Mouse (Mus musculus) testis, adult 2 months (tissue): ENCODE results near the gene Sema6d. TPM values are rescaled to one million over a fixed set of nuclear protein-coding genes. Genes with fewer than 3 reads are reported as not detected.

Source experiments
- H3K27ac ChIP-seq: fragments of 200-500 bp; 2 replicates; pipeline ENCODE4 v1.5.1; 2012; ENCODE audit warnings: low read depth, low read length; ENCODE audit not compliant: control insufficient read depth, insufficient read depth
- H3K27me3 ChIP-seq: fragments of 200-500 bp; 2 replicates; pipeline ENCODE4 v1.6.1; 2012; ENCODE audit warnings: mild to moderate bottlenecking, low read length, moderate library complexity; ENCODE audit not compliant: control insufficient read depth, insufficient read depth
- H3K36me3 ChIP-seq: fragments of 200-500 bp; 2 replicates; pipeline ENCODE4 v1.6.1; 2012; ENCODE audit warnings: mild to moderate bottlenecking, low read length; ENCODE audit not compliant: control insufficient read depth, insufficient read depth
- H3K4me1 ChIP-seq: fragments of 200-500 bp; 2 replicates; pipeline ENCODE4 v1.6.1; 2012; ENCODE audit warnings: low read length; ENCODE audit not compliant: control insufficient read depth, insufficient read depth
- H3K4me3 ChIP-seq: fragments of 200-500 bp; 2 replicates; pipeline ENCODE4 v1.5.1; 2012; ENCODE audit warnings: low read depth, mild to moderate bottlenecking, low read length, moderate library complexity, mixed read lengths; ENCODE audit not compliant: control insufficient read depth
- CTCF ChIP-seq: fragments of 200-500 bp; IDR thresholded peaks from 2 replicates; pipeline ENCODE4 v1.5.1; 2012; ENCODE audit warnings: low read depth, mild to moderate bottlenecking, inconsistent platforms, low read length, moderate library complexity; ENCODE audit not compliant: control insufficient read depth, insufficient read depth, insufficient replicate concordance
- POLR2A ChIP-seq: fragments of 200-500 bp; IDR thresholded peaks from 2 replicates; pipeline ENCODE4 v1.6.1; 2012; ENCODE audit warnings: low read depth, mild to moderate bottlenecking, inconsistent platforms, low read length, moderate library complexity; ENCODE audit not compliant: control insufficient read depth
- polyA plus RNA-seq: library from polyadenylated mRNA; depleted of rRNA; stranded (reverse); fragments of >200 nt; gene quantifications from 2 replicates; pipeline ENCODE4 v1.2.3, GENCODE M21; 2012

The Sema6d gene
- polyA plus RNA-seq, 1 experiment: 1.0 TPM

DNA sequence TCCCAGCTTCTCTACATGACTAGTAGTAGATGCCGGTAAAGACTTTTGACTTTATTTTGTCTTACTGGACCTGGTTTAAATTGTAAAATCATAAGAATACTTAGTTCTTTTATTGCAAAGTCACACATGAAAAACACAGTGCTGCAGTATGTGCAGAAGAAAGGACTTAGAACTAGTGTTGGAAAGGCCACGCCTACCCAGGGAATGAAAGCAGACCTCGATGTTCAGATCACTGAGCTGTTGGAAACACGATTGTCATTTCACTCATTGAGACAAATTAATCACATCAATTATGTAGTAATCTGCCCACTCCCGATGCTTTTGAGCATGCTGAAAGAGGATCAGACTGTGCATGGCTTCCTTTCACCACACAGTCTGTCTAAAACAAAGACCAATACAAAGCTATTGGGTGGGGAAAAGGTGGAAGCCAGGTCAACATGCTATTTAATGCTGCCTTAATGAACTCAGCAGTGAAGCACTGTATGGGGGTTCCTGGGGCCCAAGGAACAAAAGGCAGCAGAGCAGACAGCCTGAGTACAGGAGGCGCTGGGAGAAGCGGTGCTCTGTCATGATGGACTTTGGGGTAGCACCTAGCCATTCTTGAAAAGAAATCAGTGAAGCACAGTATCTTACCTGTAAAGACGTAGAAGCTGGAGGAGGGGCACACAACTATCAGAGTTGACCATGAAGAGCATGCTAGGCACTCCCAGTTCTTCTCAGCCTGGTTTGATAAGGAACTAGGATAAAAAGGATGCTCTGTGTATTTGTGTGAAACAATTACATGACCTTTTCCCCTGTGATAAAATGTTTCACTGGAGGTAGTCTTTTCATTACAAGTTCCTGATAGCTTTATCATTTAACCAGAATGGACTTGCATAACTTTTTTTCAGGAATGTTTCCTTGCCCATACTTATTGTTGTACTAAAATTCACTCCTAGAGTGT is 375.5 kb downstream of the Sema6d start:
- no peaks in the 10 kb centered on the region for H3K4me1 ChIP-seq
- H3K36me3 ChIP-seq: no peaks in the 10 kb centered on the region
- H3K4me3 ChIP-seq: no peak overlapping the region
- no peak overlapping the region for H3K27ac ChIP-seq
- no peak for TF ChIP-seq POLR2A
- TF ChIP-seq CTCF: no peak
- no peaks in the 10 kb centered on the region for H3K27me3 ChIP-seq

DNA sequence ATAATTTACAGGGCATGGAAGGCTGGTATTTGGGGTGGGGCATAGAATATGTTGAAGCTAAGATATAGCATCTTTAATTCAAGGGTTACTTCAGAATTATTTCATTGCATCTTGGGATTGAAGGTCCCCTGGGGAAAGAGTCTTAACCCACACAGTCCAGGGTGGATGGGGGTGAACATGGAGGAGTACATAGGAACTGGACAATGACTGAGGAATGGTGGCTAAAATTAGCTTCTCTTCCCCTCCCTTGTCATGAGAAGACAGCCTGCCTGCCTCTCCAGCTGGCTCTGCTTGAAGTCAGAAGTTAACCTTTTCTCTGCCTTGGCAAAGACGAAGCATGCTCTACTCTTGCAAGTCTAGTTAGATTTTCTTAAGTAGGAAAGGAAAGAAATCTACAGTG is 377.7 kb downstream of the Sema6d start:
- Histone ChIP-seq H3K4me1 (no peaks in the 10 kb centered on the region), H3K36me3 (no peaks in the 10 kb centered on the region), H3K27me3 (no peaks in the 10 kb centered on the region), H3K27ac (no peak overlapping the region), H3K4me3 (no peak overlapping the region)
- TF ChIP-seq POLR2A (no peak), CTCF (no peak)

DNA sequence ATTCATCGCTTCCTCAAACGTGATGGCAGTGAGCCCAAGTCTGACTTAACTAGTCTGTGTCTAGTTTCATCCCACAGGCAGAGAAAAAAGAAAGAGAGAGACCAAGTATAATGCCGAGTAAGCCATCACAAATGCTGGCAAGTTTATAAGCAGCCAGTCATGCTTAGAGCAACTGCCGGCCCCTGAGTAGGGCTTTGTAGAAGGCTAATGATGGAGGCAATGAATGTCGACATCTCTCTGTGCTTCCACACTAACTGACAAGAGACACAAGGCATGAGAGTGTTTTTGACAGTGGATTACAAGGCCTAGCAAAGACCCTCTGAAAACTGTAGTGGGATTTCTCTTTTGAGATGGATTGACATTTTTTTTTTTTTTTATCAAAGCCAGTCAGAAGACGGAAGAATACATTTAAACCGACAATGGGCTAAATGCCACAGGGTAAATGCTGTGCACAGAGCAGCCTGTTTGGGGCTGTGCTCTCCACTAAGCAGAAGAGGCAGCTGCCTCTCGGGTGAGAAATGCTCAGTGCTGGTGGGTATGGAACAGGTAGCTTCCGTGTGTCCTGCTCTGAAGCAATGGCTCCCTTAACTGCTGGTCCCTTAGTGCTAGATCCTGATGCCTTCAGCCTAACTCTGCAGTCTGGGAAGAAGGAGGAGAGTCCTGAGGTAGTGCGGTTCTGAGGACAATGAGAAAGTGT is 380.7 kb downstream of the Sema6d start:
- Histone ChIP-seq H3K27ac (no peak overlapping the region), H3K27me3 (no peaks in the 10 kb centered on the region), H3K4me3 (no peak overlapping the region), H3K4me1 (no peaks in the 10 kb centered on the region), H3K36me3 (no peaks in the 10 kb centered on the region)
- no peak for TF ChIP-seq POLR2A
- TF ChIP-seq CTCF: no peak

DNA sequence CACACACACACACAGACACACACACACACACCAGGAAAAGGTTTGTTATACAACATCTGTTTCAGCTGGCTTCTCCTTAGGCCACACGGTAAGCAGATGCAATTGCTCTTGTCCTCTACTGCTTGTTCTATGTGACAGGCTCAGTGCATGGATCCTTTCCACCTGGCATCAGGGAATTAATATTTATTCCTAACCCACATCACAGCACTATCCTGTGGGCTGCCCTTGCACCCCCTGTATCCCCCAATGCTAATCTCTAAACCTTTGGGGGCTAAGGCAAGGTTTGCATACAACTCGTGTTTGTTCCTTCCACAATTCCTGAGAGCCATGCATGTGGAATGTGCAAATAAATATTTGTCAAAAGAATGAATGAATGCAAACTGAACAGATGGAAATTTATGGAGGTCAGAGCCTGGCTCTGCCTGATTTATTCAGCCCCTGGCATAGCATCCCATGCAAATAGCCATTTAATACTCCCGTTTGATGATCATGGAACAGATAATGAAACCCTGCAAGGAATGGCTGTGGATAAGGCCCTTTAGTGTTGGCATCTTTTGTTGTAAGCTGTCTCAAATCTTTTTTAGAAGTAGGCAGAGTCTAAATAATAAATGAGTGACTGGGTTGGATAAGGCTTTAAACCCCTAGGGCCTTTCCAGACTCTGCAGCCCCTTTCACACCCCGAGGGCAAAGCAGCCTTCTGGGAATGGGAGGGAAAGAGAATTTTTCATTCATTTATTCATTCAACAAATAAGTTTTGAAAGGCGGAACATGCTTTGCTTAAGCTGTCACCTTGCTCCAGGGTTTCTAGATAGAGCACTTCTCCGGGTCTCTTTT is 383.1 kb downstream of the Sema6d start:
- no peak for TF ChIP-seq CTCF
- TF ChIP-seq POLR2A: no peak

DNA sequence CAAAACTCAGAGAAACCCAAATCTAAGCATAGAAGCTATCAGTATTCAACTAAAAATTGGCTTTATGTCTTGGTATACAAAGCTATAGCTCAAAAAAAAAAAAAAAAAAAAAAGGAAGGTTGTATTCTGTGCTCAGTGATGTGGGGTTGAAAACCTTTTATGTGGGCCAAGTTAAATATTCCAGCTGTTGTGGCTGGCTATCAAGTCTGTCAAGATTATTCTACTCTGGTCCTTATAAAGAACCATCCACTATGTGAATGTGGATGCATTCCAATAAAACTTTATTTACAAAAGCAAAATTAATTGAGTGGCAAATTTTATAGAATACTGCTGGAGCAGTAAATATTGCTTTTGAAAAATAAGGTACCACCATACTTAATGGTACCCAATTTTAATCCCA is 388.1 kb downstream of the Sema6d start:
- Histone ChIP-seq H3K27me3 (no peaks in the 10 kb centered on the region), H3K4me1 (no peaks in the 10 kb centered on the region), H3K36me3 (no peaks in the 10 kb centered on the region), H3K27ac (no peak overlapping the region), H3K4me3 (no peak overlapping the region)
- TF ChIP-seq POLR2A (no peak), CTCF (no peak)

More for the DNA sequence above, 383.1 kb downstream of the Sema6d start:
- H3K27me3 ChIP-seq: no peaks in the 10 kb centered on the region
- no peaks in the 10 kb centered on the region for H3K4me1 ChIP-seq
- H3K36me3 ChIP-seq: no peaks in the 10 kb centered on the region
- no peak overlapping the region for H3K4me3 ChIP-seq
- H3K27ac ChIP-seq: no peak overlapping the region

DNA sequence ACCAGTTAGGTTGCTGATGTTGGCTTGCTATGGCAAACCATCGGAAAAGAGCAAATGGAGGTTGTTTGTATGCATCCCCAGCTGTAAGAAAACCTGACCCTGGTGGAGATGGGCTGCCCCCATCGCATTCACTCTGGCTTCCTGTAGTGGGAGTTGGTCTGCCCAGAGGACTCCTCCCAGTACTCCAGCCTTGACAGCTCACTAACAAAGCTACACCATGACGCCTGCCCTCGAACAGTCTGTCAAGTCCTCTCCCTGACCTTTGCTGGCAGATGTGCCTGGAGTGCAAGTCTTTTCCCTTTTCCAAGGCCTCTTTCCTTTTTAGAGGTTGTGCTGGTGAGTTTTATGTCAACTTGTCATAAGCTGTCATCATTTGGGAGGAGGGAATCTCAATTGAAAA is 388.8 kb downstream of the Sema6d start:
- Histone ChIP-seq H3K27ac (no peak overlapping the region), H3K4me1 (no peaks in the 10 kb centered on the region), H3K4me3 (no peak overlapping the region), H3K27me3 (no peaks in the 10 kb centered on the region), H3K36me3 (no peaks in the 10 kb centered on the region)
- TF ChIP-seq POLR2A (no peak), CTCF (no peak)

DNA sequence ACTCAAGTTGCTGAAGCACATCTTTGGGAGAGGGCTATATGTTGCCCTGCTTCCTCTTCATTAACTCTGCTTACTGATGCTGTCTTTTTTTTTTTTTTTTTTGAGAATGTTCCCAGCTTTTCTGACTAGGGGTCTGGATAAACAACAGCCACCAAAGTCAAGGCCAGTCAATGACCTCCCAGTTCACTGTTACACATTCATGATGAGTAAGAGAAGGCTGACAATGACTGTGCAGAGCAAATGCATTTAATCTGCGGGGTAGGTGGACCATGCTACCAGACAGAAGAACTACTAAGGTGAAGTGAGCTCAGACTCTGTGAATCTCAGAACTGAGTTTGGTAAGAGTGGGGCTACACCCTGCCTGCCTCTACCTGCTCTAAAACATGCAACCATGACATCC is 396.0 kb downstream of the Sema6d start:
- no peaks in the 10 kb centered on the region for H3K27me3 ChIP-seq
- no peaks in the 10 kb centered on the region for H3K36me3 ChIP-seq
- H3K27ac ChIP-seq: no peak overlapping the region
- H3K4me3 ChIP-seq: no peak overlapping the region
- TF ChIP-seq CTCF: no peak
- no peak for TF ChIP-seq POLR2A
- no peaks in the 10 kb centered on the region for H3K4me1 ChIP-seq
